ENCODE assay signal across 20 mouse cellular contexts in genomic region chr11:106475309-106475708, GRCm38 (mm10). TPM values are rescaled to one million over a fixed set of nuclear protein-coding genes. Genes with fewer than 3 reads are reported as not detected.
DNase-seq lines count a peak whose midpoint lies in the region; ATAC-seq and TF ChIP-seq lines count a peak whose summit lies in the region.
"Had no signal": no experiment of that assay in that cellular context is flagged by ENCODE, and none has a peak within 500 bp of the region (broad histone marks: within the 10 kb centered on the region; RNA-seq: fewer than 3 reads in every experiment).

No protein-coding gene starts in this region.

- H3K27me3 ChIP-seq in lung, postnatal 0 days (replicated peaks; ENCODE audit: insufficient read depth, low read length): no peaks in the 10 kb centered on the region
- H3K27me3 ChIP-seq in MEL (ENCODE audit: control insufficient read depth in 1 of 2, insufficient read depth in 2 of 2, low read length in 2 of 2): no peaks in the 10 kb centered on the region
- H3K27me3 ChIP-seq: CH12.LX; embryonic facial prominence, embryonic 15.5 days; forebrain, embryonic 13.5 days; heart, embryonic 12.5 days had no signal

- H3K4me3 ChIP-seq in lung, postnatal 0 days (ENCODE audit: low read depth, low read length): no peak overlapping the region
- no peak overlapping the region for H3K4me3 ChIP-seq in MEL (ENCODE audit: control insufficient read depth in 1 of 2, insufficient read depth in 1 of 2, low read depth in 2 of 2, low read length in 2 of 2)
- H3K4me3 ChIP-seq: embryonic facial prominence, embryonic 15.5 days; forebrain, embryonic 13.5 days; heart, embryonic 12.5 days; hindbrain, embryonic 10.5 days had no signal

- DNase-seq in lung, postnatal 0 days (ENCODE audit: low spot score): peak; percentile 72
- DNase-seq in lung, postnatal 4 days: no peak
- DNase-seq in MEL (ENCODE audit: low read depth, low spot score): peak; percentile 54
- DNase-seq in kidney, adult 18-20 months: no peak
- no peak for DNase-seq in spleen, adult 18-20 months
- no peak for DNase-seq in thymus, adult 18-20 months
- DNase-seq: adrenal gland, postnatal 10 days; cerebellum, adult 11 months; cerebellum, adult 8-10 months; cerebellum, postnatal 14 days; embryo, embryonic 11 days; forebrain, postnatal 0 days; gastrocnemius, postnatal 14 days had no signal

- no peaks in the 10 kb centered on the region for H3K9me3 ChIP-seq in lung, postnatal 0 days (ENCODE audit: low read length)
- H3K9me3 ChIP-seq in MEL (replicated peaks; ENCODE audit: insufficient read depth, low read length): no peaks in the 10 kb centered on the region
- H3K9me3 ChIP-seq: embryonic facial prominence, embryonic 15.5 days; forebrain, embryonic 13.5 days; heart, embryonic 12.5 days; hindbrain, embryonic 10.5 days had no signal

- H3K9ac ChIP-seq in lung, postnatal 0 days (replicated peaks; ENCODE audit: low read depth): no peak overlapping the region
- no peak overlapping the region for H3K9ac ChIP-seq in MEL (ENCODE audit: control insufficient read depth, low read depth, low read length, poor library complexity, severe bottlenecking)
- H3K9ac ChIP-seq: embryonic facial prominence, embryonic 15.5 days; forebrain, embryonic 13.5 days; forebrain, postnatal 0 days; heart, embryonic 12.5 days; hindbrain, embryonic 14.5 days had no signal

- no peak for TF ChIP-seq EP300 in lung, postnatal 0 days (IDR thresholded peaks at IDR 0.05)
- peak in 1 of 2 experiments; percentile 41; a peak in 1 of 4 replicates for TF ChIP-seq EP300 in MEL (IDR thresholded peaks at IDR 0.05; ENCODE audit: low read depth in 1 of 2, low read length in 2 of 2)

- no peak for ATAC-seq in lung, postnatal 0 days
- ATAC-seq in granulocyte monocyte progenitor cell, adult 5-6 weeks (replicated peaks; ENCODE audit: poor library complexity, severe bottlenecking): peak; percentile 72
- ATAC-seq: forebrain, embryonic 13.5 days; forebrain, postnatal 0 days had no signal

- no peaks in the 10 kb centered on the region for H3K36me3 ChIP-seq in lung, postnatal 0 days (ENCODE audit: insufficient read depth, low read length)
- peaks cover 0 to 44% of the 10 kb centered on the region in 2 experiments; a peak in 2 of 4 replicates for H3K36me3 ChIP-seq in MEL (ENCODE audit: control insufficient read depth in 1 of 2, insufficient read depth in 2 of 2, low read length in 2 of 2)
- H3K36me3 ChIP-seq: embryonic facial prominence, embryonic 15.5 days; heart, embryonic 12.5 days; hindbrain, embryonic 10.5 days had no signal

- peaks cover 16% of the 10 kb centered on the region for H3K4me1 ChIP-seq in lung, postnatal 0 days (ENCODE audit: insufficient read depth, low read depth, low read length)
- peaks cover 27 to 41% of the 10 kb centered on the region in 2 experiments for H3K4me1 ChIP-seq in MEL (ENCODE audit: control insufficient read depth in 1 of 2, insufficient read depth in 2 of 2, low read length in 2 of 2)
- H3K4me1 ChIP-seq: hindbrain, embryonic 10.5 days had no signal

- H3K27ac ChIP-seq in lung, postnatal 0 days (ENCODE audit: low read length): peak overlapping the region; percentile 14; the same call in 1 of the 2 replicates
- no peak overlapping the region for H3K27ac ChIP-seq in MEL (ENCODE audit: control insufficient read depth, low read depth, low read length)
- H3K27ac ChIP-seq: embryonic facial prominence, embryonic 15.5 days; forebrain, embryonic 13.5 days; hindbrain, embryonic 10.5 days; hindbrain, embryonic 14.5 days had no signal

- WGBS in lung, postnatal 0 days: 43% methylated on average over 1 of the region's 1 CpGs

- no peak for TF ChIP-seq RAD21 in MEL (IDR thresholded peaks at IDR 0.05; ENCODE audit: low read depth, low read length)

- no peak for TF ChIP-seq CTCF in lung, postnatal 0 days (IDR thresholded peaks at IDR 0.05)
- no peak for TF ChIP-seq CTCF in MEL (IDR thresholded peaks at IDR 0.05 in 2 of 3, conservative IDR thresholded peaks at IDR 0.05 in 1 of 3; ENCODE audit: control insufficient read depth in 1 of 3, insufficient read depth in 1 of 3, low read depth in 2 of 3, low read length in 3 of 3, poor library complexity in 1 of 3, severe bottlenecking in 1 of 3)

- no peak for TF ChIP-seq POLR2A in MEL (IDR thresholded peaks at IDR 0.05; ENCODE audit: control insufficient read depth in 1 of 2, insufficient read depth in 1 of 2, low read depth in 1 of 2, low read length in 2 of 2, poor library complexity in 1 of 2)

- peaks cover 3% of the 10 kb centered on the region for H3K79me2 ChIP-seq in MEL (ENCODE audit: control insufficient read depth, insufficient read depth, low read length, poor library complexity)

- no peak overlapping the region for H3K4me2 ChIP-seq in lung, postnatal 0 days (replicated peaks; ENCODE audit: low read depth, low read length)
- H3K4me2 ChIP-seq: embryonic facial prominence, embryonic 15.5 days; forebrain, embryonic 13.5 days; heart, embryonic 12.5 days; hindbrain, embryonic 14.5 days had no signal

TF ChIP-seq in MEL, 35 proteins besides CTCF, POLR2A, EP300 and RAD21:
- TF ChIP-seq SIN3A (IDR thresholded peaks at IDR 0.05; ENCODE audit: low read length): 0 out of 2 replicates have a peak, but pooled peaks have one; percentile 24
- no peak for TF ChIP-seq NRF1 (IDR thresholded peaks at IDR 0.05; ENCODE audit: insufficient read depth, low read depth, low read length, poor library complexity, severe bottlenecking)
- TF ChIP-seq GATA1 (IDR thresholded peaks at IDR 0.05; ENCODE audit: low read depth, low read length): peak; percentile 69
- TF ChIP-seq MYB (IDR thresholded peaks at IDR 0.05; ENCODE audit: low read depth, low read length): no peak
- peak; percentile 17; the same call in 1 of the 2 replicates for TF ChIP-seq TAL1 (IDR thresholded peaks at IDR 0.05; ENCODE audit: low read length)
- peak; percentile 98 for TF ChIP-seq RCOR1 (IDR thresholded peaks at IDR 0.05; ENCODE audit: low read depth, low read length)

RNA-seq across cellular contexts. Expression of gene Ern1, which starts 12.3 kb away (rescaled TPM):
- polyA plus RNA-seq in lung, postnatal 0 days (2015; fragmentation: Nextera tagmentation; extraction: Ambion mirVana): 5.4 and 6.3 TPM in 2 replicates
- 4.3 and 4.8 TPM in 2 replicates for total RNA-seq in MEL (2012; rRNA removed)
- polyA plus RNA-seq in MEL (2012; ENCODE audit: insufficient read depth in 1 of 2, insufficient read length in 2 of 2, low read depth in 1 of 2, low replicate concordance in 2 of 2, missing spikeins in 1 of 2): 1 to 10 TPM in 1 of 2 experiments, not detected in 1; 5.7 TPM
- total RNA-seq in granulocyte monocyte progenitor cell, adult 5-6 weeks (2014; fragmentation: Nextera tagmentation): 81.3 and 84.3 TPM in 2 replicates
- 63.3 and 67.0 TPM in 2 replicates for total RNA-seq in granulocyte monocyte progenitor cell, adult 5-6 weeks (2017)

Comparison
In these comparisons a context has a peak if more than half of its experiments do, and no peak if none do; other contexts are left out.
1. DNase-seq: peak in lung, postnatal 0 days (single experiment) and MEL (single experiment); none in lung, postnatal 4 days (0 of 2), kidney, adult 18-20 months (single experiment), spleen, adult 18-20 months (0 of 2) and thymus, adult 18-20 months (0 of 2).
2. RNA of gene Ern1, which starts 12.3 kb away (total RNA-seq): 63.3 to 84.3 TPM in granulocyte monocyte progenitor cell, adult 5-6 weeks; 4.3 to 4.8 TPM in MEL; every median in the first group is over 10 times any median in the second.